Mouse (Mus musculus) hindbrain, embryonic 10.5 days (tissue): ENCODE measurements around the gene Cyp4v3. TPM values are rescaled to one million over a fixed set of nuclear protein-coding genes. Genes with fewer than 3 reads are reported as not detected.

Experiments used
- DNase-seq: peaks from one replicate; pipeline ENCODE4 v3.0.0-alpha.2; 2017; ENCODE audit warnings: low spot score
- H3K27ac ChIP-seq: fragments of 300-500 bp; sonication (generic); 2 replicates; pipeline ENCODE4 v1.5.1; 2016; ENCODE audit warnings: mild to moderate bottlenecking, moderate library complexity
- H3K27me3 ChIP-seq: fragments of 300-500 bp; sonication (generic); 2 replicates; pipeline ENCODE4 v1.6.1; 2016; ENCODE audit warnings: mild to moderate bottlenecking; ENCODE audit not compliant: poor library complexity, insufficient read depth, severe bottlenecking
- H3K36me3 ChIP-seq: fragments of 300-500 bp; sonication (generic); 2 replicates; pipeline ENCODE4 v1.6.1; 2016; ENCODE audit warnings: mild to moderate bottlenecking, moderate library complexity
- H3K4me1 ChIP-seq: fragments of 300-500 bp; sonication (generic); replicated peaks from 2 replicates; pipeline ENCODE4 v1.6.1; 2016; ENCODE audit warnings: mild to moderate bottlenecking
- H3K4me3 ChIP-seq: fragments of 300-500 bp; sonication (generic); 2 replicates; pipeline ENCODE4 v1.5.1; 2016; ENCODE audit warnings: mild to moderate bottlenecking, moderate library complexity
- H3K9me3 ChIP-seq: fragments of 300-500 bp; sonication (generic); 2 replicates; pipeline ENCODE4 v1.6.1; 2016; ENCODE audit warnings: mild to moderate bottlenecking, moderate library complexity
- WGBS: fragments of 180-500 bp; shearing (Covaris S2); methylation state at CpG from one replicate; pipeline ENCODE4 v1.1.7; 2016; 5-methylcytosine and 5-hydroxymethylcytosine counted together
- polyA plus RNA-seq: library from polyadenylated mRNA; unstranded; fragments of >200 nt; fragmentation: Nextera tagmentation; extraction: Ambion mirVana; gene quantifications from 2 replicates; pipeline ENCODE4 v1.2.1, GENCODE M21; 2016

Gene Cyp4v3
- polyA plus RNA-seq, 1 experiment from 2014 or later: 0.41 TPM

DNA sequence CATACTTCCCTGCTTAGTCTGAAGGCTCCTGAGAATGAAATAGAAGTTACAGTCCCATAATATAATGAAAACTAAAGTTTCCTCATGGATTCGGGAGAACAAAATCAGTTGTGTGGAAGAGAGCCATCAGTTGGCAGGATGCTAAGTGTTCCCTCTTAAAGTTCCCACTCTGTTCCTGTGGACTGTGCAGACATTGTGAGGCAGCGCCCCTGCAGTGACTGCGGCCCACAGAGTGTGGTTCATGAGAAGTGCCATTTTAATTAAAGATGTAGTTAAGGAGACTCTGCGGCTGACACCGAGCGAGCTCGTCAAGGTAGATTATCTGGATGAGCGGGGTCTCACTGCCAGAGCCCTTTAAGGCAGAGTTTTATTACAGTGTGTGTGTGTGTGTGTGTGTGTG, 30.6 kb downstream of the Cyp4v3 start:
- 86% methylated on average over 8 of the region's 8 CpGs for WGBS
- DNase-seq: no peak

DNA sequence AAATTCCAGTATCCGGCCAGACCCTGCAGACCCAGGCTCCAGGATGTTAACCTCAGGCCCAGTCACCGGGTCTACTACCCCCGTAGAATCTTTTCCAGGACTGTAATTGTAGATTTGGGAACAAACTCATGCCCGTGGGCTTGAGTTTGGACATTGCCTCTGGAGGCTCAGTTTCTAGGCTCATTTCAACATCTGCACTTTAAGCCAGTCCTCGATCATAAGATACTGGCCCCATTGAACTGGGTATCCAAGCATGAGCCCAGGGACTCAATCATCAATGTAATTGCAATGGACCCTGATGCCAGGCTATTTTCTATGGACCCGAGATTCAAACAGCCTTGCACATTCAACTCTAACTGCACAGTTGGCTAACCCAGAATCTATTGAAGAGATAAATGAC, 37.7 kb downstream of the Cyp4v3 start:
- Histone ChIP-seq H3K9me3 (no peaks in the 10 kb centered on the region), H3K27ac (no peak overlapping the region), H3K4me3 (no peak overlapping the region), H3K36me3 (no peaks in the 10 kb centered on the region), H3K27me3 (no peaks in the 10 kb centered on the region), H3K4me1 (no peaks in the 10 kb centered on the region)
- no peak for DNase-seq
- WGBS: 91% methylated on average over 6 of the region's 6 CpGs

More for the DNA sequence above, 30.6 kb downstream of the Cyp4v3 start:
- H3K27me3 ChIP-seq: no peaks in the 10 kb centered on the region
- H3K36me3 ChIP-seq: no peaks in the 10 kb centered on the region
- no peaks in the 10 kb centered on the region for H3K9me3 ChIP-seq
- no peak overlapping the region for H3K4me3 ChIP-seq
- no peak overlapping the region for H3K27ac ChIP-seq
- H3K4me1 ChIP-seq: no peaks in the 10 kb centered on the region

DNA sequence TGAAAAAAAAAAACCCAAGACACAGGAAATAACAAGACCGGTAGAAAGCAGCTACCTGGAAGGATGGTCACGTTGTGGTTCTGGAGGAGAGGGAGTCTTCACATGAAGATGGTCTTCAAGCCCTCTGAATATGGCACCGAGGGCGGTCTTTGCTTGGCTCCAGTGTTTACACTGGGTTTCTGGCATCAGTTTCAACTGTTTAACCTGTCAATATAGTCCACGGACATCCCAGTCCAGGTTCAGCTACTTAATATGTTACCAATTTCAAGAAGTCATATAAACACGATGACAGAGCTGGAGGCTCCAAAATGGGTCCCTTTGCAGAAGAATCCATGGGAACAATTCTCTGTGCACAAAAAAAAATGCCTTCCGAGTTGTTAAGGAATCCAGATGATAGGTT, 38.3 kb downstream of the Cyp4v3 start, which contains the start of gene Klkb1:
Gene Klkb1 (minus strand): TSS at position 173 of the 400 bp plus-strand sequence.
- Histone ChIP-seq H3K4me1 (no peaks in the 10 kb centered on the region), H3K36me3 (no peaks in the 10 kb centered on the region), H3K9me3 (no peaks in the 10 kb centered on the region), H3K4me3 (no peak within 1 kb of the TSS), H3K27ac (no peak within 1 kb of the TSS), H3K27me3 (no peaks in the 10 kb centered on the region)
- no peak for DNase-seq
- 91% methylated on average over 7 of the region's 7 CpGs for WGBS

DNA sequence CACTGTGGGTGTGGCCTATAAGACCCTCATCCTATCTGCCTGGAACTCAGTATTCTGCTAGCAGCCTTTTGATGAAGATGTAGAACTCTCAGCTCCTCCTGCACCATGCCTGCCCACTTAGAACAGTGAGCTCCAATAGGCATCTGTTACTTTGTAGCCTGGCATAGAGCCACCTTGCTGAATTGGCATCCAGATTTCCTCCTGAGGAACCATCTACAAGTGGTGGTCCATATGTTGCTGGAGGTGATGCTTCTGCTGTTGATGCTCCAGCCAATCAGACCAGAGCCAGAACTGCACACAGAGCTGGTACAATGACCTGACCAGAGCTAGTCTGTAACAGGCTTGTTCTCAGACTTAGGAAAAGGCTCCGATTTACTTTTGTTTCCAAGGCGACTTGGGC, 41.2 kb downstream of the Cyp4v3 start:
- H3K4me3 ChIP-seq: no peak overlapping the region
- no peaks in the 10 kb centered on the region for H3K36me3 ChIP-seq
- H3K27me3 ChIP-seq: no peaks in the 10 kb centered on the region
- WGBS: 89% methylated on average over 2 of the region's 2 CpGs
- H3K9me3 ChIP-seq: no peaks in the 10 kb centered on the region
- no peak for DNase-seq
- no peaks in the 10 kb centered on the region for H3K4me1 ChIP-seq
- no peak overlapping the region for H3K27ac ChIP-seq

DNA sequence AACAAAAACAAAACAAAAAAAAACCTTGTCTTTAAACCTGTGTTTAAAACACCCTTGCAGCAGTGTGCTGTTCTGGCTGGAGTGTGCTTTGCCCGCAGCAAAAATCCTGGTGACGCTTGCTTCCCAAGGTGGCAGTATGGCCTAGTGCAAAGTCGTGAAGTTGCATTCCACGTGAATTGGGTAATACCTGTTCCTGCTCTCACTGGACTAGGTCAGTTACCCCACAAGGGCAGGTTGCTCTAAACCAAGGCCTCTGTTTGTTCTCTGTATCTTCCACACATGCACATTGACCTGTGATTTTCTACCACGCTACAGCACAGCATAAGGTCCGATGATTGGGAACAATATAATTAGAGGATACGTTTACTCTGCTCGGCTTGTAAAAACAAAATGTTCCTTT, 51.4 kb downstream of the Cyp4v3 start:
- Histone ChIP-seq H3K4me3 (no peak overlapping the region), H3K4me1 (no peaks in the 10 kb centered on the region), H3K27ac (no peak overlapping the region), H3K27me3 (no peaks in the 10 kb centered on the region), H3K9me3 (no peaks in the 10 kb centered on the region), H3K36me3 (no peaks in the 10 kb centered on the region)
- DNase-seq: no peak
- WGBS: 85% methylated on average over 8 of the region's 8 CpGs

DNA sequence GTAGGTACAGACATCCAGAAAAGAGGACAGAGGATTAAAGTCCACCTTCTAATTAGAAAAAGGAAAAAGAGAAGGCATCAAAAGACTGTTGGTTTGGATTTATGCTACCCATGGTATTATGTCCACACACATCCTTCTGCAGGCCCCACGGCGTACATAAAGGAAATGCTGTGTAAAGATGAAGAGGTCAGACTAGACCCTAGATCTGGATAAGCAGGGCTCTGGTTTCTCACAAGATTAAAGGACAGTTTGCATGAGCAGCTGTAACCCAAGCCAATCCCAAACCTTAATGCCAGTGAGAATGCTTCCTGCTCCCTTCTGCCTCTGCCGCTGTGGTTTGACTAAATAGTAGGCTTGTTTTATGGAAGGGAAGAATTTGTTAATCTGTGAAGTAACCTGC, 55.6 kb downstream of the Cyp4v3 start:
- Histone ChIP-seq H3K27ac (no peak overlapping the region), H3K27me3 (no peaks in the 10 kb centered on the region), H3K4me3 (no peak overlapping the region), H3K36me3 (no peaks in the 10 kb centered on the region), H3K9me3 (no peaks in the 10 kb centered on the region), H3K4me1 (no peaks in the 10 kb centered on the region)
- WGBS: 84% methylated on average over 3 of the region's 3 CpGs
- DNase-seq: no peak

DNA sequence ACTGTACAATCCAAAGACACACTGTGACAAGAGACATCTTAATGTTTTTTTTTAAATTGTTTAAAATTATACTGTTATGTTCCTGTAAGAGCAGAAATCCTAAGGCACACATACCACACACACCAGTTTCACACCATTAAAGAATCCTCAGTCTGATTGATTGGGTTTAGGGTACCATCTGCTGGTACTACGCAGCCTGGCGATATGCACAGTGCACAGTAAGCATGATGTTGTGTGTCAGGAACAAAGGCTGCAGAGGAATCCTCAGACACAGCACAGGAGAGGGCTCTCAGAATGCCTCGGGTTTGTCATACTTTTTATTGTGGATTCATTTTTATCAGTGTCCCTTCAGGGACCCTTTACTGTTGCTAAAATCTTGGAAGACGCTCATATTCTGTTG, 58.7 kb downstream of the Cyp4v3 start:
- H3K27me3 ChIP-seq: no peaks in the 10 kb centered on the region
- no peaks in the 10 kb centered on the region for H3K9me3 ChIP-seq
- H3K4me3 ChIP-seq: no peak overlapping the region
- H3K27ac ChIP-seq: no peak overlapping the region
- DNase-seq: no peak
- 86% methylated on average over 4 of the region's 4 CpGs for WGBS
- H3K36me3 ChIP-seq: no peaks in the 10 kb centered on the region
- no peaks in the 10 kb centered on the region for H3K4me1 ChIP-seq

DNA sequence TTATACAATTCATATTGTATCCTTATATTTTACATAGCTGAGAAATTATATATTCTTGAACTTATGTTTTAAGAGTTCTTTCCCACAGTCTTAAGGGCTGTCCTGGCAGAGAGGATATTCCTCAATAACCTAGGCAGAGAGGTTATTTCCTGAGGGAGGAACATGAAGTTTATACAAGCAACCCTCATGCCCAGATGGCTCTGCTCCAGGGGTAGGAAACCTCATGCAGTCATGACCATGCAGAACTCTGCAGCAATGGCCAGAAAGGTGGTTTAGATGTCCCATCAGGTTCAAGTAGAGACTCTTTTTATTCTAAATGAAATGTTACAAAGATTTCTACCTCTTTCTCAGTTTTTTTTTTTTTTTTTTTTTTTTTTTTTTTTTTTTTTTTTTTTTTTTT, 64.0 kb downstream of the Cyp4v3 start:
- Histone ChIP-seq H3K27ac (no peak overlapping the region), H3K9me3 (peaks cover 6% of the 10 kb centered on the region; the same call in 1 of the 2 replicates), H3K27me3 (no peaks in the 10 kb centered on the region), H3K36me3 (no peaks in the 10 kb centered on the region), H3K4me3 (no peak overlapping the region), H3K4me1 (no peaks in the 10 kb centered on the region)
- no peak for DNase-seq

DNA sequence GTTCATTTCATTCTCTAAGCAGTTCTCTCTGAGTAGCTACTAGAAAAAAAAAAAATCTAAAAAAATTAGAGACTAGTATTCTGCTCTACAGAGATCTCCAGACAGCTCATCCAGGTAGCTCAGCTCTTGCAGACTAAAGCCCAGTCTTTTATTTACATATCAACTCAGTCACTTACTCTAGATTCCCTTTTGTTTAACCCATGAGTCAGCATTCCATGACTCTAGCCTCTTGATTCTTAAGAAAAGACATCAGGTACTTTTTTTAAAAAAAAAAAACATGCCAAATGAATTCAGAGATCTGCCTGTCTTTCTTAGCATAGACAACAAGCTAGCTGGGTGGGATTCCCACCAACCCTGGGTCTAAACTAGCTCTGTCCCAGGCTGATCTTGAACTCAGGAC, 64.5 kb downstream of the Cyp4v3 start:
- no peaks in the 10 kb centered on the region for H3K36me3 ChIP-seq
- H3K4me3 ChIP-seq: no peak overlapping the region
- DNase-seq: no peak
- H3K4me1 ChIP-seq: no peaks in the 10 kb centered on the region
- no peaks in the 10 kb centered on the region for H3K27me3 ChIP-seq
- no peak overlapping the region for H3K27ac ChIP-seq
- peaks cover 6% of the 10 kb centered on the region; the same call in 1 of the 2 replicates for H3K9me3 ChIP-seq

DNA sequence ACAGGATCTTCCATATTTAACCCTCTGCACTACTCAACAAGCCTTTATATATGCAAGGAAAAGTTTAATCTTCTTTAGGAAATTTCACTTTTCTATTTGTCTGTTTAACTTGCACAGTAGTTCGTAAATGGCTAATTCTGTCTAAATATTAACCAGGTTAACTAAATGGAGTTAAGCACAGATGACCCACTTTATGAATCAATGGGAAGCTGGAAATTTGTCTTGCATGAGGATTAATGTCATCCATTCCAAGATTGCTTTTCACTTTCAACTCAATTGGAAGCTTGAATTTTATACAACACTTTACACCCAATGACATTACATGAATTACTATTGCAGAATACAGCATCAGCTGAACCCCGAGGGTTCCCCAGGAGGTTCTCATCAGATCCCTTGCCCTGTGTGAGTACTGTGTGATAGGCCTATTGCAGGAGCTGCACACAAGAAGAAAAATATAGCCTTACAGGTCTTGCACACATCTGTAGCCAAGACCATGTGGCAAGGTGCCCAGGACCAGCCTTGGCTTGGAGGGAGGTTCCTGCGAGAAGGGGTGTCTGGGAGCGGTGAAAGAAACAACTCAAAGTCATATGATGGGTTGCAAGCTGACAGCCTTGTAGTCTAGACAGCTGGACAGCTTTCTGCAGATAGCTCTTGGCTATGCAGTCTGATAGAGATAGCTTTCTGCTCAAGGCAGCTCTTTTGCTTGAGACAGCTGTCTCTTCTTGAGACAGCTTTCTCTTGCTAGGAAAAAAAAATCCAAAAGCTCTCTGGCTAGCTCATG, 65.2 kb downstream of the Cyp4v3 start:
- DNase-seq: no peak
- Histone ChIP-seq H3K9me3 (peaks cover 6% of the 10 kb centered on the region; the same call in 1 of the 2 replicates), H3K4me3 (no peak overlapping the region), H3K27me3 (no peaks in the 10 kb centered on the region), H3K4me1 (no peaks in the 10 kb centered on the region), H3K36me3 (no peaks in the 10 kb centered on the region), H3K27ac (no peak overlapping the region)
- WGBS: 91% methylated on average over 4 of the region's 4 CpGs

DNA sequence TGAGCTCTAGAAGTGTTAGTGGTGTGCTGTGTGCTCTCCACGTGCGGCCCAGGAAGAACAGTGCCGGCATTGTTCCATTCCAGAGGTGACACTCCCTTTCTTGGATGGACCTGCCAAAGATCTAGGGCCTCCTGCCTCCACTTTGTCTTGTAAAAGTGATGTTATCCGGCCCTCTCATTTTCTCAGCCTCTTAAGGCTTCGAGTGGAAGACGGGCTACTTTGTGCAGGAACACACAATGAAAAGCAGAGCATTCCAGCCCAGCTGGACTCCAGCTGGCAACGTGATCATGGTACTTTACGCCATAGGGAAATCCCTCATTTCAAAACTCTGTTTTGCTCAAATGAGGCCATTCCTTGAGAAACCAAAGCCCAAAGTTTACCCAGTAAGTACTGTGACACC, 66.0 kb downstream of the Cyp4v3 start:
- Histone ChIP-seq H3K9me3 (peaks cover 6% of the 10 kb centered on the region; the same call in 1 of the 2 replicates), H3K4me3 (no peak overlapping the region), H3K36me3 (no peaks in the 10 kb centered on the region), H3K27me3 (no peaks in the 10 kb centered on the region), H3K27ac (no peak overlapping the region), H3K4me1 (no peaks in the 10 kb centered on the region)
- WGBS: 50% methylated on average over 8 of the region's 8 CpGs
- no peak for DNase-seq

DNA sequence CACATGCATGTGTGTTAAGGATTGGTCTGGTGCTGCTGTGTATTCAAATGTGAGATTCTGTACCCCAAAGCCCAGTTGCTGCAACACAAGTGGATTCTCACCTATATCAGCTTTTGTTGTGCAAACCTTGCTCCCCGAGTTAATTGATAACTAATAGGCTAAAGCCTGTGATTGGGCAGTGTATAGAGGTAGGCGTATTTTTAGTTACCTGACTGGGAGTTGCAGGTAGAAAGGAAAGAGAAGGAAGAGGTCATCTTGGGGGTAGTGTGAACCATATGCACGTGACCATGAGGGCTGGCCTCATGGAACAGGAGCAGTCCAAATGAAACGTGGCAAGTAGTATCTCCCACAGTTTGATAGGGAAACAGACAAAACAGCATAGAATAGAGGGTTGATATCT, 68.1 kb downstream of the Cyp4v3 start:
- 92% methylated on average over 4 of the region's 4 CpGs for WGBS
- Histone ChIP-seq H3K27ac (no peak overlapping the region), H3K27me3 (no peaks in the 10 kb centered on the region), H3K4me1 (no peaks in the 10 kb centered on the region), H3K9me3 (peaks cover 6% of the 10 kb centered on the region; the same call in 1 of the 2 replicates), H3K4me3 (no peak overlapping the region), H3K36me3 (no peaks in the 10 kb centered on the region)
- DNase-seq: no peak

DNA sequence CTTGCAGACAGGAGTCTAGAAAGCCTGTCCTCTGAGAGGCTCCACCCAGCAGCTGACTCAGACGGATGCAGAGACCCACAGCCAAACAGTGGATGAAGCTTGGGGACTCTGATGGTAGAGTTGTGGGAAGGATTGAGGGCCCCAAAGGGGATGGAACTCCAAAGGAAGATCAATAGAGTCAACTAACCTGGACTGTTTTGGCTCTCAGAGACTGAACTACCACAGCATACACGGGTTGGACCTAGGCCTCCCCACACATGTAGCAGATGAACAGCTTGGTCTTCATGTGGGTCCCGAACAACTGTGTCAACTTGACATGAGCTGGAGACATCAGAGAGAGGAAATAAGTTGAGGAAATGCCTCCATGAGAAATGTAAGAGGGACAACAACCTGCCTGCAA, 70.2 kb downstream of the Cyp4v3 start:
- DNase-seq: no peak
- Histone ChIP-seq H3K9me3 (peaks cover 6% of the 10 kb centered on the region; the same call in 1 of the 2 replicates), H3K4me3 (no peak overlapping the region), H3K36me3 (no peaks in the 10 kb centered on the region), H3K4me1 (no peaks in the 10 kb centered on the region), H3K27me3 (no peaks in the 10 kb centered on the region), H3K27ac (no peak overlapping the region)
- WGBS: 89% methylated on average over 3 of the region's 3 CpGs

DNA sequence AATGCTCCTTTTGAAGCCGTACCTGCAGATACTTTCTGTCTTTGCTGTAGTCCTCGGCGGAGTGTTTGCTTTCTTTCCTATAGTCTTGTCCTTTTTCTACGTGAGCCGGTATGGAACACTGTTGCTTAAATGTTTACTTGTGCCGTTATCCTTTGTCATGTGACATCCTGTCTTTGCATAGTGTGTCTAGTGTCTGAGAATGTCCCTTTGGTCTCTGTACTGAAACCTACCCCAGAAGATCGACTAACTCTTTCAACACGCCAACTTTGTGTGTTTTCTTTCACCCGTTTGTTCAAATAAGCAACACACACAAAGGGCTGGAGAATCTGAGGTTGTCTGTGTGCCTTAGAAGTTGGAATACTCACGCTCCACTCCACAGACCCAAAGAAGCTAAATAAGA, 71.1 kb downstream of the Cyp4v3 start, which contains the start of gene F11:
Gene F11 (minus strand): TSS at position 112 of the 400 bp plus-strand sequence.
- Histone ChIP-seq H3K27ac (no peak within 1 kb of the TSS), H3K27me3 (no peaks in the 10 kb centered on the region), H3K36me3 (no peaks in the 10 kb centered on the region), H3K4me1 (no peaks in the 10 kb centered on the region), H3K9me3 (peaks cover 6% of the 10 kb centered on the region; the same call in 1 of the 2 replicates), H3K4me3 (no peak within 1 kb of the TSS)
- 79% methylated on average over 10 of the region's 10 CpGs for WGBS
- no peak for DNase-seq
